Mouse (Mus musculus): ENCODE measurements around the gene Relb. TPM values are rescaled to one million over a fixed set of nuclear protein-coding genes. Genes with fewer than 3 reads are reported as not detected.

Relb gene
- total RNA-seq, 1 experiment from 2014 or later: 3.1 TPM

DNA sequence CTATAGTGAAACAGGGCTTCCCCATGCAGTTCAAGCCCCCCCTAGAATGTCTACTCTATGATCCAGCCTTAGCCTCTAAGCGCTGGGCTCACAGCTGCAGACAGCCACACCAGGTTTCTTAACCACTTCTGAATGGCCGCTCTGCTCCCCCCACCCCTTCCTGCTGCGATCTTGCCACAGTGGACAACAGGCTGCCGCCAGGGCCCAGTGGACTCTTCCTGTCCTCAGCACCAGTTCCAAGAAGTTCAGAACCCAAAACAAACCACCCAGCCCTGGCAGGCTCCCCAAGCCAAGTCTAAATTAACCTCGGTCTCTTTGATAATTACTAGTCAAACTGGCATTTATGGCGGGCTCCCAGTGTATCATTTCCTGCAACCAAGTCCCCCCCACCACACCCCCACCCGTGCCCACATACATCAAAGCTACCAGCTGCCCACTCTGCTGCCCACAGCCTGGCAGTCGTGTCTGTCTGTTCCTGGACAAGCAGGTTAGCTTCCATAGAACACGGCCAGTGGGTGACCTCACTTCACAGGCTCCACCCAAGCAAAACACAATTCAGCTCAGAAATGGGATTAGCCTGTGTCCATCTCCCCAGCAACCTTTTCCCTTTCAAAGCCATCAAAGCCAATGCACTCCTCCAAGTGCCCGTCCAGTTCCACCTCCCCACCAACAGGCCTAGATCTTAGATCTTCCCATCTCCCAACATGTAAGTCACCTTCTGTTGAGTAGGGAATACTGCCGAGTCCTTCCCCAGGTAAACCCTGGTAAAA lies 68.6 kb downstream of the Relb start:
- ATAC-seq (replicated peaks; ENCODE audit: low read depth, poor library complexity, severe bottlenecking): no peak

DNA sequence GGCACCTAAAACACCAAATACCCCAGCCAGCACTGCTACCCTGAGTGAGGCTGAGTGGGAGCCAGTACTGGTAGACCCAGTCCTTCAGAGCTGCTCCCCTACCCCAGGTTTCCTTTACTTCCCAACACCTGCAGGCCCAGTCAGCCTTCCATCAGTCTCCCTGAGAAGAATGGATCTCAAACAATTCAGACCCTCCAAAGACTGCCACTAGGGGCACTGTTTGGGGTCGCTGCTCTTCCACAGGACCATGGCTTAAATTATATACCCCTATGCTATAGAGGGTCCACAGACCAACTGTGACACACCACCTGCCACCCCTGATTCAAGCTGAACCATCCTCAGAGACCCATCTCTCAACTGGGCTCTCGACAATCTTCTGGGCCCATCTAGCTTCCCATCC lies 70.3 kb downstream of the Relb start:
- no peak for ATAC-seq (replicated peaks; ENCODE audit: low read depth, poor library complexity, severe bottlenecking)

DNA sequence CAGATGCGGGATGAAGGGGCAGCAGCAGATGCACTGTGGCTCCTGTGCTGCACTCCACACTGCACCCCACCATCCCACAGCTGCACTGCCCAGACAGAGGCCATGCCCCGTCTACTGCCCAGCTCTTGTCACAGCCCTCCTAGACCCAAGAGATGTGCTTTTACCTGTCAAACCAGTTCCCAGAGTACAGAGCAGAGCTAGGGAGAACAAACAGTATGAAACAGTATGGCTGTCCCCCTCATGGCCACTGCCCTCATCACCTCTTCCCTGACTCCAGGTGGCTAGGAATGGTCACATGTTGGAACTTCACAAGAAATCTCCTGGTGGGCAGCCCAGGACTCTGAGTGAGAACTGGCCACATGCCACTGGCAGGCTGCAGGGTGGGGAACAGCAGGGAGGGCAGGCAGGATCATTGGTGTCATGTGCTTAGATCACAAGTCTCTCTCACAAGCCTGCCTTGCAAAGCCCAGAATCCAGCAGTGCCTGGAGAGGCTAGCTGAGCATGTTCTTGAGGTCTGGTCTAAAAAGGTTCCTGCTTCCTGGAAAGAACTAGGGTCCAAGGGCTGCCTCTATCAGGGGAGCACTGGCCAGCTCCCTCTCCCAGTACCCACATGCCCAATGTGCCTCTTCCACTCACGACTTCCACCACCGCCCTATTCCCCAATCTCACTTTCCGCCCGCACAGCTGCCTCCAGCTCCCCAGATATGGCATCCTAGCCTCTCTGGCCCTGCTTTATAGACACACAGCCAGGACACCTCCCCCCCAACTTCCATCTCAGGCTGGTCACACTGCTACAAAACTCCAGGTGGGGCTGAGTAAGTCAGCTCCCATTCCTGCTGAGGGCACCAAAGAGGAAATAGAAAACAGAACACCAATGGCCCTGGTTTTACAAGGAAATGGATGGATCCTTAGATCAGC lies 71.0 kb downstream of the Relb start:
- no peak for ATAC-seq (replicated peaks; ENCODE audit: low read depth, poor library complexity, severe bottlenecking)

DNA sequence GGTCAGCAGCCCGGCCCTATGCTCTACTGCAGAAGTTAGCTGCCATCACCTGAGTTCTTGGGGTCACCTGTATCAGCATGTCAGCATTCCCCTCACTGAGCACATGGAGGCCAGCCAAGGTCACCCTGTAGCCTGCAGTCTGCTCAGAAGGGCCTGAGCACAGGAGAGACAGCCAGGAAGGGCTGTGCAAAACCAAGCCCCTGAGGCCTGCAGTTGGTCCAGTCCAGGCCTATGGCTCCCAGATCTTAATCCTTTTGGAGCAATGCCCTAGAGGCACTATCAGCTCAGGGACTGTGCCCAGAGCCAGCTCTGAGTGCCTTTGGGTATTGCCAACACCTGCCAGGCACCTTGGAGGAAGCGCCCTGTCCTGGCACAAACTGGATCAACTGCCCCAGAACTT lies 72.2 kb downstream of the Relb start:
- no peak for ATAC-seq (replicated peaks; ENCODE audit: low read depth, poor library complexity, severe bottlenecking)

Other genes with a start within 250 kb of the Relb start
- gene Ercc2, start 247.4 kb downstream of the Relb start, total RNA-seq (2017): 25.8 and 30.3 TPM in 2 replicates
- not detected in 2 replicates for gene Klc3, start 225.3 kb downstream of the Relb start, total RNA-seq (2017)
- 1.5 and 3.6 TPM in 2 replicates for gene Ckm, start 224.7 kb downstream of the Relb start, total RNA-seq (2017)
- gene Mark4, start 170.6 kb downstream of the Relb start, total RNA-seq (2017): 4.6 and 7.7 TPM in 2 replicates
- gene Exoc3l2, start 166.1 kb downstream of the Relb start, total RNA-seq (2017): 3.1 and 4.2 TPM in 2 replicates
- gene Bloc1s3, start 121.1 kb downstream of the Relb start, total RNA-seq (2017): 2.6 and 2.8 TPM in 2 replicates
- gene Trappc6a, start 121.0 kb downstream of the Relb start, total RNA-seq (2017): 33.6 and 43.7 TPM in 2 replicates
- 0.27 and 0.68 TPM in 2 replicates for gene Nkpd1, start 111.6 kb downstream of the Relb start, total RNA-seq (2017)
- 10.5 and 14.9 TPM in 2 replicates for gene Ppp1r37, start 66.4 kb downstream of the Relb start, total RNA-seq (2017)
- 2.6 and 6.3 TPM in 2 replicates for gene Zfp296, start 52.2 kb downstream of the Relb start, total RNA-seq (2017)
- 41.0 and 56.4 TPM in 2 replicates for gene Gemin7, start 51.8 kb downstream of the Relb start, total RNA-seq (2017)
- gene Clasrp, start 25.0 kb downstream of the Relb start, total RNA-seq (2017): 27.3 and 33.4 TPM in 2 replicates
- gene Clptm1, start 35.6 kb upstream of the Relb start, total RNA-seq (2017): 28.0 and 29.1 TPM in 2 replicates
- not detected in 2 replicates for gene Apoc2, start 48.5 kb upstream of the Relb start, total RNA-seq (2017)
- not detected in 2 replicates for gene Gm44805, start 52.0 kb upstream of the Relb start, total RNA-seq (2017)
- gene Apoc4, start 52.0 kb upstream of the Relb start, total RNA-seq (2017): not detected in 2 replicates
- 7.3 TPM in 1 of 2 replicates, not detected in the other for gene Apoc1, start 63.2 kb upstream of the Relb start, total RNA-seq (2017)
- gene Apoe, start 69.8 kb upstream of the Relb start, total RNA-seq (2017): 659 and 679 TPM in 2 replicates
- 40.1 and 47.0 TPM in 2 replicates for gene Tomm40, start 86.0 kb upstream of the Relb start, total RNA-seq (2017)
- 0.73 and 2.5 TPM in 2 replicates for gene Nectin2, start 121.0 kb upstream of the Relb start, total RNA-seq (2017)
- gene Bcam, start 141.6 kb upstream of the Relb start, total RNA-seq (2017): 0.32 TPM in 1 of 2 replicates, not detected in the other
- not detected in 2 replicates for gene Cblc, start 167.4 kb upstream of the Relb start, total RNA-seq (2017)
- gene Bcl3, start 193.3 kb upstream of the Relb start, total RNA-seq (2017): 1.6 and 2.4 TPM in 2 replicates
- gene Gm19345, start 222.6 kb upstream of the Relb start, total RNA-seq (2017): not detected in 2 replicates
- not detected in 2 replicates for gene Ceacam16, start 231.9 kb upstream of the Relb start, total RNA-seq (2017)